Mouse (Mus musculus): ENCODE results near the gene Gars. TPM values are rescaled to one million over a fixed set of nuclear protein-coding genes. Genes with fewer than 3 reads are reported as not detected.
A peak's percentile ranks its signal among the peaks of the same experiment; 100 is the strongest.

The Gars gene
- polyA plus RNA-seq, 1 experiment from 2014 or later = 191 TPM

DNA sequence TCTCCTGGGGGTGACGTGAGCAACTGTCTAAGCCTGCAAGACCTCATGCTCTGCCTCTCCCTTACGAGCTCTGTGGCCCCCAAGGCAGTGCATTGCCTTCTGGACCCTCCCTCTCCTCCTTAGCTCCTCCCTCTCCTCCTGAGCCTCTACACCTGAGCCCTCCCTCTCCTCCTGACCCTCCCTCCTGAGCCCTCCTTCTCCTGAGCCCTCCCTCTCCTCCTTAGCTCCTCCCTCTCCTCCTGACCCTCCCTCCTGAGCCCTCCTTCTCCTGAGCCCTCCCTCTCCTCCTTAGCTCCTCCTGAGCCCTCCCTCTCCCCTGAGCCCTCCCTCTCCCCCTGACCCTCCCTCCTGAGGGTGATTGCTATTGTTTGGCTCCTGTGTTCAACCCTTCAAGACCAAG is 19.4 kb upstream of the Gars start:
- Histone ChIP-seq H3K4me3 (ENCODE audit: low read depth, low read length) (no peak overlapping the region), H3K9ac (replicated peaks; ENCODE audit: low read depth, low read length) (no peak overlapping the region), H3K4me2 (ENCODE audit: low read depth, low read length) (no peak overlapping the region), H3K27ac (ENCODE audit: low read depth, low read length) (no peak overlapping the region), H3K9me3 (ENCODE audit: control insufficient read depth, low read length) (no peaks in the 10 kb centered on the region), H3K4me1 (ENCODE audit: control insufficient read depth, insufficient read depth, low read length) (no peaks in the 10 kb centered on the region), H3K27me3 (ENCODE audit: control insufficient read depth, insufficient read depth, low read length) (no peaks in the 10 kb centered on the region), H3K36me3 (ENCODE audit: control insufficient read depth, insufficient read depth, low read length) (no peaks in the 10 kb centered on the region)
- 83% methylated on average over 2 of the region's 2 CpGs for WGBS
- ATAC-seq (ENCODE audit: low read depth) = no peak

DNA sequence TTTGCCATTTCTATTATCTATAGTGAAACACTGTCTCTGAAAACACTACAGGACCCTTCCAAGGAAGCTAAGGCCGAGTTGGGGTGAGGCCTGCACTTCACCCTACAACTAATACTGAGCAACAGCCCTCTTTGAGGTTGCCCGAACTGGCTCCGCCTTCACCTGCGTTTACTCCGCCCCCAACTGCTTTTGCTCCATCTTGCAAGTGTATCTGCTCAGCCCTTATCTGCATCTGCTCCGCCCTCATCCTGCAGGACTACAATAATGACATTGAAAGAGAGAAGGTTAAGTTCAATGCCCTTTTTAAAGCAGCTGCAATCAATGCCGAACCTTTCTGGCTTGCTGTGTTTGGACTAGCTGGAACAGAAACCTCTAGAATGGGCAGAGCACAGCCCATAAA is 16.0 kb upstream of the Gars start:
- WGBS = 83% methylated on average over 7 of the region's 7 CpGs
- Histone ChIP-seq H3K27ac (ENCODE audit: low read depth, low read length) (no peak overlapping the region), H3K27me3 (ENCODE audit: control insufficient read depth, insufficient read depth, low read length) (no peaks in the 10 kb centered on the region), H3K36me3 (ENCODE audit: control insufficient read depth, insufficient read depth, low read length) (no peaks in the 10 kb centered on the region), H3K9ac (replicated peaks; ENCODE audit: low read depth, low read length) (no peak overlapping the region), H3K4me1 (ENCODE audit: control insufficient read depth, insufficient read depth, low read length) (no peaks in the 10 kb centered on the region), H3K4me3 (ENCODE audit: low read depth, low read length) (no peak overlapping the region), H3K4me2 (ENCODE audit: low read depth, low read length) (no peak overlapping the region), H3K9me3 (ENCODE audit: control insufficient read depth, low read length) (no peaks in the 10 kb centered on the region)
- ATAC-seq (ENCODE audit: low read depth) = no peak

DNA sequence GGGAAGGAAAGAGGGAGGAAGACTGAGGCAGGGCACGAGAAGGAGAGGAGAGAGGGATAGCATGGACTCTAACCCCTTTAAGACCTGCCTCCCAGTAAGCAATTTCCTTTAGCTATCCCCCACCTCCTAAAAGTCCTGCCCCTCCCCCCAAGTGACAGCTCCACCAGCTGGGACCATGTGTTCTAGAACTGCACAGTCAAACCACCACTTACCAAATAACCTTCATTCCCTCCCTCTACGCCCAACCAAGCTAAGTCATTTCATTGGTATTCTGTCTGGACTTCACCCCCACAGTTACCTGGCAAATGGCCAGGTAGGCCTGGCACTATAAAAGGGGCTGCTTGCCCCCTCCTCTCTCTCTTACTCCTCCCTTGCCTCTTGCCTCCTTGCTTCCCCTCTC is 10.2 kb upstream of the Gars start:
- Histone ChIP-seq H3K27me3 (ENCODE audit: control insufficient read depth, insufficient read depth, low read length) (no peaks in the 10 kb centered on the region), H3K9ac (replicated peaks; ENCODE audit: low read depth, low read length) (no peak overlapping the region), H3K9me3 (ENCODE audit: control insufficient read depth, low read length) (no peaks in the 10 kb centered on the region), H3K4me1 (ENCODE audit: control insufficient read depth, insufficient read depth, low read length) (no peaks in the 10 kb centered on the region), H3K4me2 (ENCODE audit: low read depth, low read length) (no peak overlapping the region), H3K36me3 (ENCODE audit: control insufficient read depth, insufficient read depth, low read length) (no peaks in the 10 kb centered on the region), H3K4me3 (ENCODE audit: low read depth, low read length) (no peak overlapping the region), H3K27ac (ENCODE audit: low read depth, low read length) (no peak overlapping the region)
- 75% methylated on average over 2 of the region's 2 CpGs for WGBS
- ATAC-seq (ENCODE audit: low read depth) = no peak

GRCm38 (mm10) chr6:55036731-55037130 is 1.1 kb upstream of the Gars start:
- Histone ChIP-seq H3K27me3 (ENCODE audit: control insufficient read depth, insufficient read depth, low read length) (no peaks in the 10 kb centered on the region), H3K4me2 (ENCODE audit: low read depth, low read length) (no peak overlapping the region), H3K4me1 (ENCODE audit: control insufficient read depth, insufficient read depth, low read length) (peaks cover 14% of the 10 kb centered on the region), H3K9me3 (ENCODE audit: control insufficient read depth, low read length) (no peaks in the 10 kb centered on the region), H3K4me3 (ENCODE audit: low read depth, low read length) (no peak overlapping the region), H3K27ac (ENCODE audit: low read depth, low read length) (no peak overlapping the region), H3K9ac (replicated peaks; ENCODE audit: low read depth, low read length) (no peak overlapping the region), H3K36me3 (ENCODE audit: control insufficient read depth, insufficient read depth, low read length) (no peaks in the 10 kb centered on the region)
- WGBS = 93% methylated on average over 4 of the region's 4 CpGs
- no peak for ATAC-seq (ENCODE audit: low read depth)

DNA sequence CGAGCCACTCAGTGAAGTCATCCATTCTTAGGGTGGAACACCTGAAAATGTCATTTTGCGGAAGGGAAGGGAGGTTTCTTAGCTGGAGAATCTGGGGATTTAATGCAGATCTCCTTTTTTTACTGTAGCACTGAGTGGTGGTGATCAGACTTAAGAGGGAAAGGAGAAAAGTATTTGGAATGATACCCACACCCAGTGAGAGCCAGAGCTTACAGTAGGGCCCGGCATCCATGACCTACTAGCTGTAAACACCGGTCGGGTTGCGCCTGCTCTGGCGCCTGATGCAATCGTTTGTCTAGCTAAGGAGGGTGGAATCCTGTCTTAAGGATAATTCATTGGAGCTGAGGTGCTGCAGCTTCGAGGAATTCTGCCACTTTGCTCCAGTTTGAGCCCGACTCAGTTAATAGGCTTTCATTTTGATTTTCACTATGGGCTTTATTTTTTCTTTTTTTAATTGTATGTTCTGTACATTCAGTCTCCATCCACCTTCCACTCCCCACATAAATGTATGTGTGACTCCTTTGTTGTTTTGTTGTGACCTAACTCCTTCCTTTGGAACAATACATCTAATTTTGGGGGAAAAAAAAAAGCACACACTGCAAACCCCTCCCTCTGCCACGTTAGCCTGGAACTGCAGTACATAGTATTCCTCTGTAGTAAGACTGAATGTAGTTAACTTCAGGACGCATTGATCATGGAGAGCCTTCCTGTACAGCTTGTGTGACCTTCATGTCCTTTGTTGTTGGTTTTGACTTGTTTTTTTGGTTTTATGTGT is 1.1 kb downstream of the Gars start:
- no peak for ATAC-seq (ENCODE audit: low read depth)
- peaks cover 14% of the 10 kb centered on the region for H3K4me1 ChIP-seq (ENCODE audit: control insufficient read depth, insufficient read depth, low read length)
- H3K36me3 ChIP-seq (ENCODE audit: control insufficient read depth, insufficient read depth, low read length) = no peaks in the 10 kb centered on the region

GRCm38 (mm10) chr6:55039446-55039783 is 1.6 kb downstream of the Gars start:
- no peak overlapping the region for H3K27ac ChIP-seq (ENCODE audit: low read depth, low read length)
- no peaks in the 10 kb centered on the region for H3K36me3 ChIP-seq (ENCODE audit: control insufficient read depth, insufficient read depth, low read length)
- peak overlapping the region; percentile 69 for H3K4me2 ChIP-seq (ENCODE audit: low read depth, low read length)
- no peak overlapping the region for H3K9ac ChIP-seq (replicated peaks; ENCODE audit: low read depth, low read length)
- H3K9me3 ChIP-seq (ENCODE audit: control insufficient read depth, low read length) = no peaks in the 10 kb centered on the region
- ATAC-seq (ENCODE audit: low read depth) = no peak
- H3K4me3 ChIP-seq (ENCODE audit: low read depth, low read length) = peak overlapping the region; percentile 77; the same call in 1 of the 2 replicates
- peaks cover 19% of the 10 kb centered on the region for H3K4me1 ChIP-seq (ENCODE audit: control insufficient read depth, insufficient read depth, low read length)
- WGBS = 77% methylated on average over 6 of the region's 6 CpGs
- H3K27me3 ChIP-seq (ENCODE audit: control insufficient read depth, insufficient read depth, low read length) = no peaks in the 10 kb centered on the region

More for the DNA sequence above, 1.1 kb downstream of the Gars start:
- H3K4me3 ChIP-seq (ENCODE audit: low read depth, low read length) = peak overlapping the region; percentile 77
- peak overlapping the region; percentile 90 for H3K27ac ChIP-seq (ENCODE audit: low read depth, low read length)
- H3K27me3 ChIP-seq (ENCODE audit: control insufficient read depth, insufficient read depth, low read length) = no peaks in the 10 kb centered on the region
- H3K9me3 ChIP-seq (ENCODE audit: control insufficient read depth, low read length) = no peaks in the 10 kb centered on the region
- 3% methylated on average over 12 of the region's 12 CpGs for WGBS
- H3K4me2 ChIP-seq (ENCODE audit: low read depth, low read length) = peak overlapping the region; percentile 69
- H3K9ac ChIP-seq (replicated peaks; ENCODE audit: low read depth, low read length) = peak overlapping the region; percentile 92

- H3K9me3 ChIP-seq (ENCODE audit: control insufficient read depth, low read length) = no peaks in the 10 kb centered on the region
- no peak overlapping the region for H3K4me3 ChIP-seq (ENCODE audit: low read depth, low read length)
- peaks cover 25% of the 10 kb centered on the region for H3K4me1 ChIP-seq (ENCODE audit: control insufficient read depth, insufficient read depth, low read length)
- H3K27me3 ChIP-seq (ENCODE audit: control insufficient read depth, insufficient read depth, low read length) = no peaks in the 10 kb centered on the region
- no peak for ATAC-seq (ENCODE audit: low read depth)
- H3K27ac ChIP-seq (ENCODE audit: low read depth, low read length) = no peak overlapping the region
- no peaks in the 10 kb centered on the region for H3K36me3 ChIP-seq (ENCODE audit: control insufficient read depth, insufficient read depth, low read length)
- no peak overlapping the region for H3K9ac ChIP-seq (replicated peaks; ENCODE audit: low read depth, low read length)
- H3K4me2 ChIP-seq (ENCODE audit: low read depth, low read length) = no peak overlapping the region
- WGBS = 72% methylated on average over 1 of the region's 1 CpGs
These were observed 2.2 kb downstream of the Gars start for GRCm38 (mm10) chr6:55040031-55040430.

- H3K4me3 ChIP-seq (ENCODE audit: low read depth, low read length) = no peak overlapping the region
- 84% methylated on average over 8 of the region's 8 CpGs for WGBS
- no peaks in the 10 kb centered on the region for H3K9me3 ChIP-seq (ENCODE audit: control insufficient read depth, low read length)
- peaks cover 6% of the 10 kb centered on the region; the same call in 1 of the 2 replicates for H3K36me3 ChIP-seq (ENCODE audit: control insufficient read depth, insufficient read depth, low read length)
- peaks cover 20% of the 10 kb centered on the region for H3K4me1 ChIP-seq (ENCODE audit: control insufficient read depth, insufficient read depth, low read length)
- H3K9ac ChIP-seq (replicated peaks; ENCODE audit: low read depth, low read length) = no peak overlapping the region
- no peak overlapping the region for H3K4me2 ChIP-seq (ENCODE audit: low read depth, low read length)
- ATAC-seq (ENCODE audit: low read depth) = no peak
- no peaks in the 10 kb centered on the region for H3K27me3 ChIP-seq (ENCODE audit: control insufficient read depth, insufficient read depth, low read length)
- no peak overlapping the region for H3K27ac ChIP-seq (ENCODE audit: low read depth, low read length)
These were observed 5.4 kb downstream of the Gars start for GRCm38 (mm10) chr6:55043206-55043605.

GRCm38 (mm10) chr6:55044542-55044941 is 6.7 kb downstream of the Gars start:
- 55% methylated on average over 5 of the region's 5 CpGs for WGBS
- Histone ChIP-seq H3K36me3 (ENCODE audit: control insufficient read depth, insufficient read depth, low read length) (peaks cover 14% of the 10 kb centered on the region; the same call in 1 of the 2 replicates), H3K27me3 (ENCODE audit: control insufficient read depth, insufficient read depth, low read length) (no peaks in the 10 kb centered on the region), H3K9ac (replicated peaks; ENCODE audit: low read depth, low read length) (no peak overlapping the region), H3K4me2 (ENCODE audit: low read depth, low read length) (no peak overlapping the region), H3K27ac (ENCODE audit: low read depth, low read length) (no peak overlapping the region), H3K4me1 (ENCODE audit: control insufficient read depth, insufficient read depth, low read length) (peaks cover 13% of the 10 kb centered on the region), H3K9me3 (ENCODE audit: control insufficient read depth, low read length) (no peaks in the 10 kb centered on the region), H3K4me3 (ENCODE audit: low read depth, low read length) (no peak overlapping the region)
- no peak for ATAC-seq (ENCODE audit: low read depth)
